Mouse (Mus musculus): Measurements from ENCODE around the gene Ttc39b. TPM values are rescaled to one million over a fixed set of nuclear protein-coding genes. Genes with fewer than 3 reads are reported as not detected.

The Ttc39b gene
- polyA plus RNA-seq, 1 experiment from 2014 or later = 3.4 TPM

DNA sequence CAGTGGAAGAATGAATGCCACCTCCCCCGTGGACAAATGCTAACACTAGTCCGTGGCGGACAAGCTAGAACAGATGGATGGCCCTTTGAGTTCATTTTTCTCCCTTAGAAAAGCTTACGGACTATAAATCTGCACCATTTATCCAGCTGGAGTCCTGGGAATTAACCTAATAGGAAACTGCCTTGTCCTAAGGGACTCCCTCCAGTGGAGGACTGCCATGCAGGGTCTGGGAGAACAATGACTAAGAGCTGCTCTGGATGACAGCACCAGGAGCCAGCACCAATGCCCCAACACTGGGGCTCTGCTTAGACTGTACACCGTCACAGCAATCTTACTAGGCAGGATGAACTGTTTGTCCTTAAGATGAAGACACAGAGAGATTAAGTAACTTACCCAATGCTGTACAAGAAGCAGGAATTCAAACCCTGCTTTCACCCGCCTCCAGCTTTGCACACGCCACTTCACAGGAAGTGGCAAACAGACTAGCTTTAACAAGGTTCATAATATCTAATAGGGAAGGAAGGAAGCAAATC, 9.7 kb downstream of the Ttc39b start:
- WGBS = 92% methylated on average over 7 of the region's 7 CpGs
- Histone ChIP-seq H3K27me3 (ENCODE audit: control insufficient read depth, insufficient read depth, low read length) (no peaks in the 10 kb centered on the region), H3K9me3 (ENCODE audit: control insufficient read depth, low read length) (no peaks in the 10 kb centered on the region), H3K4me3 (ENCODE audit: low read depth, low read length) (no peak overlapping the region), H3K4me2 (ENCODE audit: low read depth, low read length, severe bottlenecking) (no peak overlapping the region), H3K36me3 (ENCODE audit: control insufficient read depth, insufficient read depth, low read length) (no peaks in the 10 kb centered on the region), H3K27ac (ENCODE audit: low read depth, low read length) (no peak overlapping the region), H3K4me1 (replicated peaks; ENCODE audit: control insufficient read depth, insufficient read depth, low read length) (no peaks in the 10 kb centered on the region), H3K9ac (ENCODE audit: low read length) (no peak overlapping the region)
- ATAC-seq (replicated peaks; ENCODE audit: low FRiP score) = no peak
- DNase-seq (ENCODE audit: low spot score) = no peak

DNA sequence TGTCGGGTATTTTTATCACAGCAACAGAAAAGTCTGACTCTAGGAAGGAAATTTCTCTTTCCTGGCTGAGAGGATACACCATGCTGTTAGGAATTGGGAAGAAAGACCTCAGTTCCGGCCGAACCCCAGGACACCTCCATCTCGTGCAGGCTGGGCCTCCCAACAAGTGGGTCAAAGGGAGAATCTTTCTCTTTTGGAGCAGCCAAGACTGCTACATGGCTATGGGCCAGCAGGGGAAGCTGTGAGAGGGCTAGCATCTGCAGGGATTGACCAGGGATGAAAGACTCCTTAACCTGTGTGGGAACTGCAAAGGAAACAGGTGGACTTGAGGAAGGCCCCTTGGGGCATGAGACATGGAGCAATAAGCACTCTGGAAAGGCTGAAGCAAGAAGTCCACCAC, 11.7 kb downstream of the Ttc39b start:
- Histone ChIP-seq H3K4me3 (ENCODE audit: low read depth, low read length) (no peak overlapping the region), H3K36me3 (ENCODE audit: control insufficient read depth, insufficient read depth, low read length) (no peaks in the 10 kb centered on the region), H3K9me3 (ENCODE audit: control insufficient read depth, low read length) (no peaks in the 10 kb centered on the region), H3K4me1 (replicated peaks; ENCODE audit: control insufficient read depth, insufficient read depth, low read length) (no peaks in the 10 kb centered on the region), H3K27ac (ENCODE audit: low read depth, low read length) (no peak overlapping the region), H3K9ac (ENCODE audit: low read length) (no peak overlapping the region), H3K27me3 (ENCODE audit: control insufficient read depth, insufficient read depth, low read length) (no peaks in the 10 kb centered on the region), H3K4me2 (ENCODE audit: low read depth, low read length, severe bottlenecking) (no peak overlapping the region)
- 65% methylated on average over 4 of the region's 4 CpGs for WGBS
- no peak for ATAC-seq (replicated peaks; ENCODE audit: low FRiP score)
- DNase-seq (ENCODE audit: low spot score) = no peak

DNA sequence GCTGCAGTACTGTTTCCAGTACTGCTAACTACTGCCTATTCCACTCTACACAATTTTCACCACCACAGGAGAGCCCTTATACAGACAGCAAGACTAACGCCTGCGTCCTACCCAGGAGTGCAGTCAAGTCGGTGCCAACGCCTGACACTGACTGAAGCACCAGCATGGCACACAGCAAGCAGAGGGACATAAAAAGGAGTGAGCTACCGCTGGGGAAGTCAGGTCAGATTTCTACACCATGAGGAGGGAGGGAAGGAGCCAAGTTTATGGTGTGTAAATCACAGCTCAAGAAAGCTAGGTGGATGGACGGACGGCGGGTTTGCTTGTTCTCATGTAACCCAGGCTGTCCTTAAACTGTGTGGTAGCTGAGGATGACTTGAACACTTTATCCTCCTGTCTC, 12.6 kb downstream of the Ttc39b start:
- no peaks in the 10 kb centered on the region for H3K36me3 ChIP-seq (ENCODE audit: control insufficient read depth, insufficient read depth, low read length)
- no peaks in the 10 kb centered on the region for H3K9me3 ChIP-seq (ENCODE audit: control insufficient read depth, low read length)
- no peaks in the 10 kb centered on the region for H3K4me1 ChIP-seq (replicated peaks; ENCODE audit: control insufficient read depth, insufficient read depth, low read length)
- no peak overlapping the region for H3K9ac ChIP-seq (ENCODE audit: low read length)
- 93% methylated on average over 8 of the region's 8 CpGs for WGBS
- H3K27me3 ChIP-seq (ENCODE audit: control insufficient read depth, insufficient read depth, low read length) = no peaks in the 10 kb centered on the region
- no peak overlapping the region for H3K27ac ChIP-seq (ENCODE audit: low read depth, low read length)
- ATAC-seq (replicated peaks; ENCODE audit: low FRiP score) (no peak), DNase-seq (ENCODE audit: low spot score) (no peak)
- no peak overlapping the region for H3K4me3 ChIP-seq (ENCODE audit: low read depth, low read length)
- no peak overlapping the region for H3K4me2 ChIP-seq (ENCODE audit: low read depth, low read length, severe bottlenecking)

DNA sequence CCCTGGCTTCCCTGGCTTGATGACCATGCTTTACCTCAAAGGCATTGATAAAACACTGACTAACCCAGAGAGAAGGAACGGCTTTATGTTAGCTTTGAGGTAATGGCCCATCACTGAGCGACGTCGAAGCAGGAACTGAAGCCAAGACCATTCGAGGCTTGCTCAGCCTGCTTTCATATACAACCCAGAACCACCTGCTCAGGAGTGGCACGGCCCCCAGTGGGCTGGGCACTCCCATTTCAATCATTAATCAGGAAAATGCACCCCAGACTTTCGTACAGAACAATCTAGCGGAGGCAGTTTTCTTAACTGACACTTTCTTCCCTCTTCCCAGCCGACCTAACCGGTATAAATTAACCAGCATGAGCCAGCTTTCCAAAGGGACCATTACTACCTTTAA, 13.1 kb downstream of the Ttc39b start:
- ATAC-seq (replicated peaks; ENCODE audit: low FRiP score) = no peak
- 91% methylated on average over 10 of the region's 10 CpGs for WGBS

DNA sequence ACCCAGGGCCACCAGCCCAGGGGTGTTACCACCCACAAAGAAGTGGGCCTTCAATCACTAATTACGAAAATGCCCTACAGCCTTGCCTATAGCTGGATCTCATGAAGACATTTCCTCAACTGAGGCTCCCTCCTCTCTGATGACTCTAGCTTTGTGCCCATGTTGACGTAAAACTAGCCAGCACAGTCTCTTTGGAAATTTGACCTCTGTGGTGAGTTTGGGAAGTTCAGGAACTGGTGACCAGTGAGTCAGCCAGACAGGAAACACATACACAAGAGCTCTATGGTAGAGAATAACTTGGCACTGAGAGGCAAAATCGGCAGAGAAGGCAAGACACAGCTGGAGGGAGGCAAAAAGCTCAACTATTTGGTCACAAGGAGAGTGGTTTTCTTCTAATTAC, 15.1 kb downstream of the Ttc39b start:
- no peak for ATAC-seq (replicated peaks; ENCODE audit: low FRiP score)
- H3K4me2 ChIP-seq (ENCODE audit: low read depth, low read length, severe bottlenecking) = no peak overlapping the region
- 72% methylated on average over 3 of the region's 3 CpGs for WGBS
- H3K4me1 ChIP-seq (replicated peaks; ENCODE audit: control insufficient read depth, insufficient read depth, low read length) = no peaks in the 10 kb centered on the region
- no peaks in the 10 kb centered on the region for H3K9me3 ChIP-seq (ENCODE audit: control insufficient read depth, low read length)
- H3K36me3 ChIP-seq (ENCODE audit: control insufficient read depth, insufficient read depth, low read length) = no peaks in the 10 kb centered on the region
- no peak for DNase-seq (ENCODE audit: low spot score)
- H3K4me3 ChIP-seq (ENCODE audit: low read depth, low read length) = no peak overlapping the region
- H3K27ac ChIP-seq (ENCODE audit: low read depth, low read length) = no peak overlapping the region
- no peaks in the 10 kb centered on the region for H3K27me3 ChIP-seq (ENCODE audit: control insufficient read depth, insufficient read depth, low read length)
- H3K9ac ChIP-seq (ENCODE audit: low read length) = no peak overlapping the region

More for the DNA sequence above, 13.1 kb downstream of the Ttc39b start:
- Histone ChIP-seq H3K27me3 (ENCODE audit: control insufficient read depth, insufficient read depth, low read length) (no peaks in the 10 kb centered on the region), H3K4me3 (ENCODE audit: low read depth, low read length) (no peak overlapping the region), H3K9ac (ENCODE audit: low read length) (no peak overlapping the region), H3K4me1 (replicated peaks; ENCODE audit: control insufficient read depth, insufficient read depth, low read length) (no peaks in the 10 kb centered on the region), H3K9me3 (ENCODE audit: control insufficient read depth, low read length) (no peaks in the 10 kb centered on the region), H3K36me3 (ENCODE audit: control insufficient read depth, insufficient read depth, low read length) (no peaks in the 10 kb centered on the region), H3K27ac (ENCODE audit: low read depth, low read length) (no peak overlapping the region), H3K4me2 (ENCODE audit: low read depth, low read length, severe bottlenecking) (no peak overlapping the region)
- no peak for DNase-seq (ENCODE audit: low spot score)

DNA sequence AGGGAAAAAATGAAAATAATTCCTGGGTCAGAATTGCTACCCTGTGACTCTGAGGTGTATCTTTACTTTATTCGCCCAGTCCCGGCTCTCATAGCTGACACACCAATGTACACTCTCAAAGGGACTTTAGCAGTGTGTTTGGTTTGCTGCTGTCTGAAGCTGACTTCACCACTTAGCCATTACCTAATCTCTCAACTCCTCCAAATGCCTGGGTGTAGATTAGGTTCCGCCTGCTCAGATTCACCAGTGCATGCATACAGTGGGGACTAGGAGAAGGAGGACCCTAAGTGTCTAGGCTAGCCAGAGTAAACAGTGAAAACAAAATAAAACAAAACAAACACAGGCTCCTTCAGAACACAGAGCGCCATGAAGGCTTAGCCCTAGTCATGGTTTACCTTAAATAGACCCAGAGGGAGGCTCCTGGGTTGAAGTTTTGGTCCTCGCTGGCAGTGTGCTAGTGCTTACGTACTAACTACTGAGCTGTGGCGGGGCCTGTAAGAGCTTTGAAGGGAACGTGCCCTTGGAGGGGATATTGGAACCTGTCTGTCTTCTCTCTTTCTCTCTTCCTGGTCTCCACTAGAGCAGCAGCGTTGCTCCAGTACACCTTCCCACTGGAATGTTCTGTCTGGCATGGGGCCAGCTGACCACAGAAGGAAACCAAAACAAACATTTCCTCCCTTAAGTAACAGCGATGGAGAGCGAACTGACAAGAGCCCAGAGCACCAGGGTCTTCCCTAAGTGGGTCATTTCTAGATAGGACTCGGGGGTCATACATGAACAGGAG, 16.2 kb downstream of the Ttc39b start:
- Histone ChIP-seq H3K4me2 (ENCODE audit: low read depth, low read length, severe bottlenecking) (no peak overlapping the region), H3K9me3 (ENCODE audit: control insufficient read depth, low read length) (no peaks in the 10 kb centered on the region), H3K4me3 (ENCODE audit: low read depth, low read length) (no peak overlapping the region), H3K4me1 (replicated peaks; ENCODE audit: control insufficient read depth, insufficient read depth, low read length) (no peaks in the 10 kb centered on the region), H3K27me3 (ENCODE audit: control insufficient read depth, insufficient read depth, low read length) (no peaks in the 10 kb centered on the region), H3K36me3 (ENCODE audit: control insufficient read depth, insufficient read depth, low read length) (no peaks in the 10 kb centered on the region), H3K9ac (ENCODE audit: low read length) (no peak overlapping the region), H3K27ac (ENCODE audit: low read depth, low read length) (no peak overlapping the region)
- ATAC-seq (replicated peaks; ENCODE audit: low FRiP score) (no peak), DNase-seq (ENCODE audit: low spot score) (no peak)
- 88% methylated on average over 12 of the region's 12 CpGs for WGBS

DNA sequence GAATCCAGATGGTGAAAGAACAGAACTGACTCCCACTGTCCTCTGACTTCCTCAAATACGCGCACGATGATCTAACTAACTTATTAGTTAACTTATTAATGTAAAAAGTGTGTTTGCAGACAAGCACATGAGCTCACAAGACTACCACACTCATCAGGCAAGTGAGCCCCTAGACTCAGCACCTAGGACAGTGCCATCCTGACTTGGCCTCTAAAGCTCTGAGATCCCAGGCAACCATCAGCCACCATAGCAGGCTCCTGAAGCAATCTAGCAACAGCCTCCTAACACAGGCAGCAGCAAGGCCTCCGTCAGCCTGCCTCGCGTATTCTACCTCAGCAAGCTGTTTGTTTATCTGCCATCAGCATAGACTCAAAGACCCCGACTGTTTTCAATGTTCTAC, 17.2 kb downstream of the Ttc39b start:
- ATAC-seq (replicated peaks; ENCODE audit: low FRiP score) (no peak), DNase-seq (ENCODE audit: low spot score) (no peak)
- H3K9me3 ChIP-seq (ENCODE audit: control insufficient read depth, low read length) = no peaks in the 10 kb centered on the region
- H3K4me1 ChIP-seq (replicated peaks; ENCODE audit: control insufficient read depth, insufficient read depth, low read length) = no peaks in the 10 kb centered on the region
- H3K4me2 ChIP-seq (ENCODE audit: low read depth, low read length, severe bottlenecking) = no peak overlapping the region
- H3K27ac ChIP-seq (ENCODE audit: low read depth, low read length) = no peak overlapping the region
- whole genome bisulfite sequencing = 88% methylated on average over 7 of the region's 7 CpGs
- no peak overlapping the region for H3K9ac ChIP-seq (ENCODE audit: low read length)
- no peaks in the 10 kb centered on the region for H3K36me3 ChIP-seq (ENCODE audit: control insufficient read depth, insufficient read depth, low read length)
- H3K4me3 ChIP-seq (ENCODE audit: low read depth, low read length) = no peak overlapping the region
- H3K27me3 ChIP-seq (ENCODE audit: control insufficient read depth, insufficient read depth, low read length) = no peaks in the 10 kb centered on the region

DNA sequence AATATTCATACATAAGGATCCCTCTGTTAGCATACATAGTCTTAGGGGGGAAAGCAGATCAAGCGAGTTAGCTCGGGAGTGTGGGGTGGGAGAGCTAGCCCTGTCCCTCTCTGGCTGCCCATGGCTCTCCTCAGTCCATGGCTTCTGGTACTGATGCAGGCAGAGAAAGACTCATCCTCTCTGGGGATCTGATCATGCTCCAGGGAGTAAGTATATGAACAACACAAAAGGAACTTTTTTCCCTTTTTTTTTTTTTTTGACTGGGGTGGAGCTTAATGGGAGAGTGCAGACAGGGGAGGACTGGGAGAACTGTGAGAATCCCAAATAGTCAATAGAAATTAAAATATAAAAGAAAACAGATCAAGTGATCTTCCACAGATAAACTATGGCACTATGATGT, 19.0 kb downstream of the Ttc39b start:
- 89% methylated on average over 2 of the region's 2 CpGs for WGBS
- H3K27me3 ChIP-seq (ENCODE audit: control insufficient read depth, insufficient read depth, low read length) = no peaks in the 10 kb centered on the region
- no peak for DNase-seq (ENCODE audit: low spot score)
- H3K36me3 ChIP-seq (ENCODE audit: control insufficient read depth, insufficient read depth, low read length) = no peaks in the 10 kb centered on the region
- no peak overlapping the region for H3K27ac ChIP-seq (ENCODE audit: low read depth, low read length)
- H3K4me2 ChIP-seq (ENCODE audit: low read depth, low read length, severe bottlenecking) = no peak overlapping the region
- no peaks in the 10 kb centered on the region for H3K9me3 ChIP-seq (ENCODE audit: control insufficient read depth, low read length)
- no peaks in the 10 kb centered on the region for H3K4me1 ChIP-seq (replicated peaks; ENCODE audit: control insufficient read depth, insufficient read depth, low read length)
- H3K9ac ChIP-seq (ENCODE audit: low read length) = no peak overlapping the region
- ATAC-seq (replicated peaks; ENCODE audit: low FRiP score) = no peak
- no peak overlapping the region for H3K4me3 ChIP-seq (ENCODE audit: low read depth, low read length)

All from forebrain, embryonic 11.5 days (tissue).